Mouse (Mus musculus) midbrain, embryonic 13.5 days (tissue): ENCODE results near the gene Bace1. TPM values are rescaled to one million over a fixed set of nuclear protein-coding genes. Genes with fewer than 3 reads are reported as not detected.

Source experiments
- ATAC-seq: fragments of 200-750 bp; cut with Nextera tagmentation; 2 replicates; pipeline ENCODE4 v1.8.0; 2017; ENCODE audit warnings: mild to moderate bottlenecking, moderate TSS enrichment, moderate library complexity
- H3K27ac ChIP-seq: fragments of 300-500 bp; sonication (generic); 2 replicates; pipeline ENCODE4 v1.5.1; 2015; ENCODE audit warnings: inconsistent platforms, mild to moderate bottlenecking, moderate library complexity
- H3K27me3 ChIP-seq: fragments of 300-500 bp; sonication (generic); 2 replicates; pipeline ENCODE4 v1.6.1; 2015; ENCODE audit warnings: mild to moderate bottlenecking, inconsistent platforms
- H3K36me3 ChIP-seq: fragments of 300-500 bp; sonication (generic); 2 replicates; pipeline ENCODE4 v1.6.1; 2015; ENCODE audit warnings: mild to moderate bottlenecking, inconsistent platforms
- H3K4me1 ChIP-seq: fragments of 300-500 bp; sonication (generic); replicated peaks from 2 replicates; pipeline ENCODE4 v1.6.1; 2015; ENCODE audit warnings: inconsistent platforms
- H3K4me2 ChIP-seq: fragments of 300-500 bp; sonication (generic); replicated peaks from 2 replicates; pipeline ENCODE4 v1.6.1; 2015; ENCODE audit warnings: moderate library complexity, mild to moderate bottlenecking, inconsistent platforms
- H3K4me3 ChIP-seq: fragments of 300-500 bp; sonication (generic); replicated peaks from 2 replicates; pipeline ENCODE4 v1.5.1; 2015; ENCODE audit warnings: mild to moderate bottlenecking, inconsistent platforms
- H3K9ac ChIP-seq: fragments of 300-500 bp; sonication (generic); replicated peaks from 2 replicates; pipeline ENCODE4 v1.6.1; 2015; ENCODE audit warnings: mild to moderate bottlenecking, inconsistent platforms
- H3K9me3 ChIP-seq: fragments of 300-500 bp; sonication (generic); 2 replicates; pipeline ENCODE4 v1.6.1; 2016; ENCODE audit warnings: mild to moderate bottlenecking, inconsistent platforms
- WGBS: fragments of 180-500 bp; shearing (Covaris S2); methylation state at CpG from one replicate; pipeline ENCODE4 v1.1.7; 2015; 5-methylcytosine and 5-hydroxymethylcytosine counted together
- polyA plus RNA-seq: library from polyadenylated mRNA; unstranded; fragments of >200 nt; fragmentation: Nextera tagmentation; extraction: Ambion mirVana; gene quantifications from 2 replicates; pipeline ENCODE4 v1.2.1, GENCODE M21; 2015

Bace1 gene
- polyA plus RNA-seq, 1 experiment from 2014 or later: 50.6 TPM

- Histone ChIP-seq H3K9me3 (no peaks in the 10 kb centered on the region), H3K27ac (peak within 1 kb of the TSS; percentile 97), H3K9ac (peak within 1 kb of the TSS; percentile 95), H3K36me3 (peaks cover 48% of the 10 kb centered on the region), H3K4me1 (peaks cover 33% of the 10 kb centered on the region), H3K4me2 (peak within 1 kb of the TSS; percentile 78), H3K27me3 (no peaks in the 10 kb centered on the region), H3K4me3 (peak within 1 kb of the TSS; percentile 86)
- ATAC-seq: peak; percentile 92
- under 1% methylated on average over 76 of the region's 80 CpGs for WGBS
These were observed 68.1 kb downstream of the Bace1 start, which contains the start of the genes Pcsk7 and Rnf214 for GRCm38 (mm10) chr9:45906355-45907077. Pcsk7 (plus strand) TSS chr9:45906497. Rnf214 (minus strand) TSS chr9:45906911.

- WGBS: 1% methylated on average over 19 of the region's 19 CpGs
- Histone ChIP-seq H3K4me2 (peak overlapping the region; percentile 78), H3K9me3 (no peaks in the 10 kb centered on the region), H3K27ac (peak overlapping the region; percentile 97), H3K4me1 (peaks cover 33% of the 10 kb centered on the region), H3K36me3 (peaks cover 48% of the 10 kb centered on the region), H3K27me3 (no peaks in the 10 kb centered on the region), H3K4me3 (peak overlapping the region; percentile 86), H3K9ac (peak overlapping the region; percentile 95)
- ATAC-seq: no peak; the same call in 1 of the 2 replicates
These were observed 68.7 kb downstream of the Bace1 start for GRCm38 (mm10) chr9:45907078-45907428.

DNA sequence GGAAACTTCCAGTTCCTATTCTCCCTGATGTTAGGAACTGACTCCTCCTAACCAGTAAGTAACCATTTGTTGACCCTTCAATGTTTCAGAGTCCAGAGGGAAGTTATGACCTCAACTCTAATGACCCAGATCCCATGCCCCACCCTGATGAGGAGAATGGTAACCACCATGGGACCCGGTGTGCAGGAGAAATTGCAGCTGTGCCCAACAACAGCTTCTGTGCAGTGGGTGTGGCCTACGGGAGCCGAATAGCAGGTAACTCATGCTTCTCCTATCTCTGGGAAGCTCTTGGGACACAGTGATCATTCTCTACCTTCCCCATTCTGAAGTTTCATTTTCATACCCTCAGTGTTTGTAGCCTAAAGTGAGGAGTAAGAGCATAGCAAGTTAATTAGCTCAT, 72.6 kb downstream of the Bace1 start:
- Histone ChIP-seq H3K9me3 (no peaks in the 10 kb centered on the region), H3K4me1 (peaks cover 16% of the 10 kb centered on the region), H3K27ac (no peak overlapping the region), H3K36me3 (peaks cover 70% of the 10 kb centered on the region), H3K4me3 (no peak overlapping the region), H3K27me3 (no peaks in the 10 kb centered on the region), H3K4me2 (no peak overlapping the region), H3K9ac (no peak overlapping the region)
- no peak for ATAC-seq
- WGBS: 91% methylated on average over 3 of the region's 3 CpGs

GRCm38 (mm10) chr9:45911673-45912072, 73.3 kb downstream of the Bace1 start:
- H3K4me1 ChIP-seq: peaks cover 16% of the 10 kb centered on the region
- H3K9me3 ChIP-seq: no peaks in the 10 kb centered on the region
- H3K4me3 ChIP-seq: no peak overlapping the region
- H3K27me3 ChIP-seq: no peaks in the 10 kb centered on the region
- no peak for ATAC-seq
- no peak overlapping the region for H3K4me2 ChIP-seq
- H3K27ac ChIP-seq: no peak overlapping the region
- no peak overlapping the region for H3K9ac ChIP-seq
- H3K36me3 ChIP-seq: peaks cover 77% of the 10 kb centered on the region
- WGBS: 66% methylated on average over 1 of the region's 1 CpGs

Other genes with a start within 250 kb of the Bace1 start
- gene Cep164, start 9.9 kb upstream of the Bace1 start, polyA plus RNA-seq: 14.9 and 15.5 TPM in 2 replicates
- gene Pcsk7, start 67.9 kb downstream of the Bace1 start, polyA plus RNA-seq: 26.4 and 27.7 TPM in 2 replicates
- 114 and 119 TPM in 2 replicates for gene Rnf214, start 68.3 kb downstream of the Bace1 start, polyA plus RNA-seq
- gene Tagln, start 97.5 kb downstream of the Bace1 start, polyA plus RNA-seq: 5.0 and 5.5 TPM in 2 replicates
- 27.4 and 32.7 TPM in 2 replicates for gene Sidt2, start 116.7 kb downstream of the Bace1 start, polyA plus RNA-seq
- gene Pafah1b2, start 174.1 kb downstream of the Bace1 start, polyA plus RNA-seq: 303 and 305 TPM in 2 replicates
- 5.7 and 6.7 TPM in 2 replicates for gene Sik3, start 174.2 kb downstream of the Bace1 start, polyA plus RNA-seq